Mouse (Mus musculus) small intestine, adult 2 months (tissue): ENCODE measurements around the gene Taf1b. TPM values are rescaled to one million over a fixed set of nuclear protein-coding genes. Genes with fewer than 3 reads are reported as not detected.

Source experiments
- H3K27ac ChIP-seq: fragments of 200-500 bp; 2 replicates; pipeline ENCODE4 v1.5.1; 2012; ENCODE audit warnings: low read depth, low read length, control low read depth, inconsistent platforms; ENCODE audit not compliant: insufficient read depth
- H3K27me3 ChIP-seq: fragments of 200-500 bp; 2 replicates; pipeline ENCODE4 v1.6.1; 2012; ENCODE audit warnings: mild to moderate bottlenecking, moderate library complexity, low read length, inconsistent platforms; ENCODE audit not compliant: control insufficient read depth, insufficient read depth
- H3K36me3 ChIP-seq: fragments of 200-500 bp; 2 replicates; pipeline ENCODE4 v1.6.1; 2012; ENCODE audit warnings: mild to moderate bottlenecking, low read length, control low read depth, inconsistent platforms; ENCODE audit not compliant: control insufficient read depth, insufficient read depth
- H3K4me1 ChIP-seq: fragments of 200-500 bp; 2 replicates; pipeline ENCODE4 v1.6.1; 2012; ENCODE audit warnings: low read length, inconsistent platforms, mixed read lengths; ENCODE audit not compliant: control insufficient read depth, insufficient read depth, insufficient read length
- H3K4me3 ChIP-seq: fragments of 200-500 bp; 2 replicates; pipeline ENCODE4 v1.5.1; 2012; ENCODE audit warnings: low read depth, mild to moderate bottlenecking, control low read depth, inconsistent platforms, low read length, moderate library complexity
- CTCF ChIP-seq: fragments of 200-500 bp; IDR thresholded peaks from 2 replicates; pipeline ENCODE4 v1.5.1; 2012; ENCODE audit warnings: low read depth, mild to moderate bottlenecking, control low read depth, inconsistent platforms, low read length, moderate library complexity, mixed read lengths; ENCODE audit not compliant: insufficient replicate concordance, insufficient read length; ENCODE audit errors: extremely low read depth
- POLR2A ChIP-seq: fragments of 200-500 bp; IDR thresholded peaks from 2 replicates; pipeline ENCODE4 v1.6.1; 2012; ENCODE audit warnings: low read depth, mild to moderate bottlenecking, control low read depth, inconsistent platforms, low read length, moderate library complexity
- WGBS: fragments of 180-500 bp; shearing (Covaris S2); methylation state at CpG from one replicate; pipeline ENCODE4 v1.1.7; 2018; 5-methylcytosine and 5-hydroxymethylcytosine counted together
- polyA plus RNA-seq: library from polyadenylated mRNA; depleted of rRNA; stranded (reverse); fragments of >200 nt; gene quantifications from 2 replicates; pipeline ENCODE4 v1.2.3, GENCODE M21; 2012; rRNA removed

Taf1b gene
- polyA plus RNA-seq, 1 experiment, result 1.9 TPM

DNA sequence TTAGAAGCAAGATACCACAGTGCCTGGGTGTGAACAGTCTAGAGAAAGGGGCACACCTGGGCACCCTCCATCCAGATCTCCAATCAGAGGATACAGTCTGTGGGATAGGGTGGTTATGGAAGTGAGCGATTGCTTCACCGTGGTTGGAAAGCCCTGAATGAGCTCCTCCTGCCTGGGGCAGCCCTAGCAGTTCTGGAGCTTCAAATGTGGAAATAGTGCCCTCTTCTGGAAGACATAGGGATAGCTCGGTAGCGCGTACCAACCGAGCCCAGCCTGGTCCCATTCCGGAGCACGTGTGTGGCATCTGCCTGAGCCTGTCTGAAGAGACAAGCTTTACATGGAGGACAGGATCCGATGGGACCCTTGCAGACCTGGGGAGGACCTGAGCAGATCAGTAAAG is 102.6 kb downstream of the Taf1b start:
- Histone ChIP-seq H3K4me1 (no peaks in the 10 kb centered on the region), H3K27ac (no peak overlapping the region), H3K4me3 (no peak overlapping the region), H3K36me3 (no peaks in the 10 kb centered on the region), H3K27me3 (no peaks in the 10 kb centered on the region)
- WGBS, result 3% methylated on average over 9 of the region's 9 CpGs
- peak; percentile 85; the same call in 1 of the 2 replicates for TF ChIP-seq CTCF
- no peak for TF ChIP-seq POLR2A

DNA sequence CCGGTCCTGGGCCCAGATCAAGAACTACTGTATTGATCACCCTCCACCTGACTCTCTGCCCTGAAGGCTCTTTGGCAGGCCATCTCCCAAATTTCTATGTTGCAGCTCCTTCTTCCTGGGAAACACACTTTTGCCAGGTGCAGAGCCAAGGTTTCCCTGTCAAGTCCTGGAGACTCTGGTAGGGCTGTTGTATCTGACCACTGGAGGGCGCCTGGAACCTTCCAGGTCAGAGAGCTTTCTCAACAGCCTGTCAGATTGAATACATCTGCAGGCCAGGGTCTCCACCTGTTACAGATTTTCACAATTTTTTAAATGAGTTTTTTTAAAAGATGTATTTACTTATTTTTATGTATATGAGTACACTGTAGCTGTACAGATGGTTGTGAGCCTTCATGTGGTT is 105.1 kb downstream of the Taf1b start:
- TF ChIP-seq CTCF, result peak; percentile 80; the same call in 1 of the 2 replicates
- TF ChIP-seq POLR2A, result no peak
- no peaks in the 10 kb centered on the region for H3K36me3 ChIP-seq
- no peaks in the 10 kb centered on the region for H3K4me1 ChIP-seq
- WGBS, result 37% methylated on average over 2 of the region's 2 CpGs
- no peak overlapping the region for H3K4me3 ChIP-seq
- H3K27ac ChIP-seq, result no peak overlapping the region
- H3K27me3 ChIP-seq, result no peaks in the 10 kb centered on the region

DNA sequence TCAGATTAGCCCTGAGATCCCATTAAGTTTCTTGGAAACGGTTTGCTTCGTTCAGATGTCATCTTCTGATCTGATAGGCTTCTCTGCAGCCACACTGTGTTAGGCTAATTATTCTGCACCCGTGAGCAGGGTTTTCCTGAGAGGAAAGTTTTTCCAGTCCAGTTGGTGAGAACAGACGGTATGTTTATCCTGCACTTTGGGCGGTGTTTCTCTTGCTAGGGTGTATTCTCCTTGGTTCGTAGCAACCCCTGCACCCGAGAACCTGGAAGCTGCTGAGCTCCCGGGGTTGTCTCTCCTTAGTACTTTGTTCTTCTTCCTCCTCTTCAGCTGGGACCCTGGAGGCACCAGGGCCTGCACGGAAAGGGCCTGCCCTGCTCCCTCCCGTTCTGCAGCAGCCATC is 108.0 kb downstream of the Taf1b start:
- TF ChIP-seq CTCF (no peak), POLR2A (no peak)
- Histone ChIP-seq H3K27ac (no peak overlapping the region), H3K4me3 (no peak overlapping the region), H3K36me3 (no peaks in the 10 kb centered on the region), H3K4me1 (no peaks in the 10 kb centered on the region), H3K27me3 (no peaks in the 10 kb centered on the region)
- 83% methylated on average over 10 of the region's 10 CpGs for WGBS

Other genes starting within 250 kb of the Taf1b start
- 0.33 and 0.51 TPM in 2 replicates for gene Grhl1, start 73.9 kb downstream of the Taf1b start, polyA plus RNA-seq
- 1.7 and 4.2 TPM in 2 replicates for gene Klf11, start 152.9 kb downstream of the Taf1b start, polyA plus RNA-seq
- gene Cys1, start 183.5 kb downstream of the Taf1b start, polyA plus RNA-seq, result 2.2 and 2.9 TPM in 2 replicates
- gene Rrm2, start 209.9 kb downstream of the Taf1b start, polyA plus RNA-seq, result 3.5 and 5.9 TPM in 2 replicates